Mouse (Mus musculus) spleen, adult 18-20 months (tissue): ENCODE results near the gene Rragc.
"Not testable (repeated sequence)": the region's sequence is repeated elsewhere in the genome, so short reads cannot be mapped to it uniquely, and the experiment has no call there.

Source experiments
- DNase-seq, 2 experiments: peaks; one replicate each; pipeline ENCODE4 v3.0.0; 2022; ENCODE audit warnings: mixed read lengths in 2 of 2

The Rragc gene

GRCm38 (mm10) chr4:123916748-123917547 lies at the start of gene Rragc:
Gene Rragc (plus strand): TSS chr4:123917446.
- DNase-seq = peak; percentile 100

- no peak for DNase-seq
Observed at GRCm38 (mm10) chr4:123893726-123894125, 23.5 kb upstream of the Rragc start.

- no peak for DNase-seq
Observed at GRCm38 (mm10) chr4:123894295-123894694, 23.0 kb upstream of the Rragc start.

- peak in 1 of 2 experiments; percentile 47 for DNase-seq
Observed at GRCm38 (mm10) chr4:123898696-123899095, 18.6 kb upstream of the Rragc start.

DNA sequence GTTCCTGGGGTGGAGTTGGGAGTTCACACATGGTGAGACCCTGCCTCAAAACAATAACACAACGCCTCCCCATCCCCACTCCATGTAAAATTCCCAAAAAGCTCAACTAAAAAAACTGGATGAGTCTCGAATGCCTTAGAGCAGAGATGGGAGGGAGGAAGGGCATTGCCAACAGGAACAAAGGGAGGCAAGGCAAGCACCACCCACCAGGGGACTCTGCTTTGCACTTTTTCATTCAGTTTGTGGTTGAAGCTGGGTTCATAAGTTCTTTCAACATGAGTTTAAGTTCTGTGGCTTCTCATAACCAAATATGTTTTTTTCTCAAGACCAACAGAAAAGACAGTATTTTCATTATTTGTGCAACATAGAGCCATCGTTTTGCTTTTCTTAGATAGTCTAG lies 13.8 kb upstream of the Rragc start:
- DNase-seq = no peak

- DNase-seq = peak; percentile 99 to 100
Observed at GRCm38 (mm10) chr4:123904333-123905125, 12.7 kb upstream of the Rragc start, which contains the start of gene Mycbp. Gene Mycbp (plus strand): TSS chr4:123904832.

- DNase-seq = no peak
Observed at GRCm38 (mm10) chr4:123905126-123905668, 12.0 kb upstream of the Rragc start.

GRCm38 (mm10) chr4:123911503-123911902 lies 5.7 kb upstream of the Rragc start:
- DNase-seq = no peak

- no peak for DNase-seq
Observed at GRCm38 (mm10) chr4:123912431-123912830, 4.8 kb upstream of the Rragc start.

GRCm38 (mm10) chr4:123917548-123918140 lies 398 bp downstream of the Rragc start, which contains the start of gene 4930535I16Rik:
Gene 4930535I16Rik (minus strand): TSS chr4:123918022.
- DNase-seq = no peak

DNA sequence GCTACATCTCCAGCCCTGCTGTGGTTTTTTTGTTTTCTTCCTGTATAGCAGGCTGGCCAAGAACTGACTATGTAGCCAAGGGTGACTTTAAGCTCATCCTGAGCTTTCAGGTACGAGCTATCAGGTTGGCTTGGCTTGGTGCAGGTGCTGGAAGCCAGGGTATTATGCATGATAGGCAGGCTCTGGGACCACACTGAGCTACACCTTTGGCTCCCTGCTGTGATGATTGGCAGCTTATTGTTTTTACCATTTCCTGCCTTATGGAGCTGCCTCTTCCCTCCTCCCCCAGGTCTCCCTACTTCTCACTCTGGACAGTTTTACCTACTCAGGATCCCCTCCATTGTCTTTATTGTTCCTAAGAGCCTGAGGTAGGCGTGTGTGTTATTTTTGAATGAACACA lies 1.6 kb downstream of the Rragc start:
- DNase-seq = no peak

GRCm38 (mm10) chr4:123921055-123921565 lies 3.9 kb downstream of the Rragc start:
- no peak for DNase-seq

DNA sequence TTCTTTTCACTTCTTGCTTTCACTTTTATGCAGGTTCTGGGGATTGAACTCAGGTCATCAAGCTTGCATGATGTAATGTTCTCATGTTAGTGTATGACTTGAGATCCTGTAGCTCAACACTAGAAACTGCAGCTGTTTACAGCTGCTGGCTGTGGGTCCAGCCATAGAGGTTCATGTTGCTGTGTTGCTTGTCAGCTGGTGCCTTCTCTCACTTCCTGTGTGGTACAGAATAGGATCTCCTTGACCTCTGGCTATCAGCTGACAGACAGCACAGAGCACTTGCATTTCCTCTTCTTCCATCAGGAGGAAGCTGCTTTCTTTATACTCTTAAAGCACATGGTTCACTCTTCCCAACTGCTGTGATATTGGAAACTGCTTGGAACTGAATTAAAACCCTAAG lies 10.7 kb downstream of the Rragc start:
- peak in 1 of 2 experiments; percentile 12 for DNase-seq

- DNase-seq = no peak
Observed at GRCm38 (mm10) chr4:123929994-123930393, 12.7 kb downstream of the Rragc start.

GRCm38 (mm10) chr4:123934306-123934705 lies 17.1 kb downstream of the Rragc start:
- DNase-seq = no peak

- no peak for DNase-seq
Observed at GRCm38 (mm10) chr4:123936059-123936458, 18.8 kb downstream of the Rragc start.

DNA sequence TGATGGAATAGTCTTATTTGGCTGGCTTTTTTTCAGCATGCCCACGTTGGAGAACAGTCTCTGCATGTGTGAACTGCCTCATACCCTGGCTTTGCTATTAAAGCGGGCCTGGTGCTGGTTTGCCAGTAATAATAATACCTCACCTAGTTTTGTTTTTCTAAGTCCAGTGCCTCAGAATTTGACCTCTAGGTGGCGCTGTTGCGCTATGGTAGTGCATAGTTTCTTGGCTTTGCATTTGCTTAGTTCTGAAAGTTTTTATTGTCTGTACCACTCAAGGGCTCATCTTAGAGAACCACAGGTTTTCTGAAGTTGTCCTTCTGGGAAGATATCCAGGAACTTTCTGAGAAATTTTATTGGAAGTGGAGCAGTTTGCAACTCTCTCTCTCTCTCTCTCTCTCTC lies 22.6 kb downstream of the Rragc start:
- peak; percentile 32 to 78 for DNase-seq

GRCm38 (mm10) chr4:123940878-123941277 lies 23.6 kb downstream of the Rragc start:
- not testable (repeated sequence) for DNase-seq

GRCm38 (mm10) chr4:123946701-123947100 lies 29.5 kb downstream of the Rragc start:
- DNase-seq = no peak

DNA sequence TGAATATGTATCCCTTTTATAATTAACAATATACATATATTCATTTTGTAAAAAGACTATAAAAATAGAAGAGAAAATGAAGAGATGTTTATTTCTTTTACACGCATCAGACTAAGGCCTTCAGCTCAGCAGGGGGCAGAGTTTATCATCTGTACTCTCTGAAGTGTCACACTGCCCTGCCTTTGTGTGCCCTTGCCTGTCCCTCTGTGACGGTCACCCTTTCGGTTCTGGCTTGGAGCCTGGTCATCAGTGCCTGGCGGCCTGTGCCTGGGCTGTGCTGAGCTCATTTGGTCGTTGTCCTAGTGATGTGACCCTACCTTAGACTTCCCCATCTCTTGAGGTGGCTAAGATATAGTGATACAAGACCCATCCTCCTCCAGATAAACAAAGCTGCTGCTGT lies 29.9 kb downstream of the Rragc start:
- no peak for DNase-seq

GRCm38 (mm10) chr4:123948901-123949300 lies 31.7 kb downstream of the Rragc start:
- DNase-seq = no peak

- no peak for DNase-seq
Observed at GRCm38 (mm10) chr4:123949649-123950048, 32.4 kb downstream of the Rragc start.

- peak in 1 of 2 experiments; percentile 14 for DNase-seq
Observed at GRCm38 (mm10) chr4:123952059-123952458, 34.8 kb downstream of the Rragc start.
